Mouse (Mus musculus) cerebellum, adult 11-12 months (tissue): ENCODE data around the gene Esyt1.
"Not testable (repeated sequence)": the region's sequence is repeated elsewhere in the genome, so short reads cannot be mapped to it uniquely, and the experiment has no call there.

Experiments
- DNase-seq: peaks from one replicate; pipeline ENCODE4 v3.0.0; 2022

Esyt1 gene

DNA sequence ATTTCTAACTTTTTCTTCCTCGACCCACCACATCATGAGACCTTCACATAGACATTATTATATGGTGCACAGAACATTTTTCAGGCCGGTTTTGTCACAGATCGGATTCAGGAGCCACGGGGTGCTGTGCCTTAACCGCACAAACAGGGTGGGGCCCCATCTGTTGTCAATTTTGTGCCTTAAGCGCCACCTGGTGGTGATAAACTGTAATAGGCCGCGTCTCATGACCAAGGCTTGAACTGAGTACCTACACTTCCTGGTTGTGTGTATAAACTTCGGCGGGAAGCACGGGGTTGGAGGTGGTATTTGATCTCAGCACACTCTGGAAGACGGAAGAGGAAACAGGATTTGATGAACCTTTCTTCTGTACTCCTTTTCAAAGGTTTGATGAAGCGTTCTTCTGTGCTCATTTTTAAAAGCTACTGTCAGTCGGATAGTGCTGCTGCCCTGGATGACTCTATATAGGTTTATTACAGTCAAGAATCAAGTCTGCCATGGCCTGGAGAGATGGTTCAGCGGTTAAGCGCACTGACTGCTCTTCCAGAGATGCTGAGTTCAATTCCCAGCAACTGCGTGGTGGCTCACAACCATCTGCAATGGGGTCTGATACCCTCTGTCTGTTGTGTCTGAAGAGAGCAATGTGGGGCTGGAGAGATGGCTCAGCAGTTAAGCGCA lies 10.7 kb upstream of the Esyt1 start:
- DNase-seq, result peak; percentile 87

GRCm38 (mm10) chr10:128535624-128536265 lies 10.1 kb upstream of the Esyt1 start:
- DNase-seq, result no peak

DNA sequence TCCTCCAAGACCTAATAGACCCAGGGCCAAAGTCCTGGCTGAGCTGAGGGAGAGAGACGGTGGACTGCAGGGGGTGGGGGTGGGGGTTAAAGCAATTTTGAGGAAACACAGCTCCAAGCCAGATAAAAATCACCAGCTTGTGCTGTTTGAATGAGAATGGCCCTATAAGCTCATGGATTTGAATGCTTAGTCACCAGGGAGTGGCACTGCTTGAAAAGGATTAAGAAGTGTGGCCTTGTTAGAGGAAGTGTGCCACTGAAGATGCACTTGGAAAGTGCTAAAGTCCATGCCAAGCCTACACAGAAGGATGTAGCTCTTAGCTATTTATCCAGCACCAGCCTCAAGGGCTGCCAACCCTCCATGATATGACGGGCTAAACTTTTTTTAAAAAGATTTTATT lies 9.5 kb upstream of the Esyt1 start:
- DNase-seq, result no peak

DNA sequence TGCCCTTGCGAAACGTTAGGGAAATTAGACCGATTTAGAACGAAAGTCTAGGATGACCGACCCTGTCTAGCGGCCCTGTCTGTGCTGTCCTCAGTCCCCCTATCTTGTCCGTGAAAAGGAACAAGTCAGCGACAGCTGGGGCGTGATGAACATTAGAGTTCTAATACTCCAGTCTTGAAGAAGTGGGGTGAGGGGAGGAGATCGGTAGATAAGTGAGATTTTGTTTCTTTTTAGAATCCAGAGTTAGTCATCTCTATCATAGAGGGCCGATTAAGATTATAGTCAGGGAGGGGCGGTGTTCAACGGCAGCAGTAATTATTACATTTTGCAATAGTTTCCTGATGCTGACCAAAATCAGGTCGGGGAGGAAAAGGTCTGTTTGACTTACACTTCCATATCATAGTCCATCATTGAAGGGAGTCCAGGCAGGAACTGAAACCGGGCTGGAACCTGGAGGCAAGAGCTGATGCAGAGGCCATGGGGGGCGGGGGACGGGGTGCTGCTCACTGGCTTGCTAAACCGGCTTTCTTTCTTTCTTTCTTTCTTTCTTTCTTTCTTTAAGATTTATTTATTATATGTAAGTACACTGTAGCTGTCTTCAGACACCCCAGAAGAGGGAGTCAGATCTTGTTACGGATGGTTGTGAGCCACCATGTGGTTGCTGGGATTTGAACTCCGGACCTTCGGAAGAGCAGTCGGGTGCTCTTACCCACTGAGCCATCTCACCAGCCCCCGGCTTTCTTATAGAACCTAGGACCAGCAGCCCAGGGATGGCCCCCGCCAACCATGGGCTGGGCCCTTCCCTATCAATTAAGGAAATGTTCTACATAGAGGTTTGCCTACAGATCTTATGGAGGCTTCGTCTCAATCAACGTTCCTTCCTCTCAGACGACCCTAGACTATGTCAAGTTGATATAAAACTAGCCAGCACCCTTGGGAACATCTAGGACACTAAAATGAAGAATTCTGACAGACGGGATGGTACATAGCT lies 990 bp upstream of the Esyt1 start:
- DNase-seq, result no peak

- DNase-seq, result peak; percentile 55
Measured at GRCm38 (mm10) chr10:128524732-128525662, 674 bp downstream of the Esyt1 start.

GRCm38 (mm10) chr10:128524111-128524731 lies 1.4 kb downstream of the Esyt1 start:
- DNase-seq, result no peak

DNA sequence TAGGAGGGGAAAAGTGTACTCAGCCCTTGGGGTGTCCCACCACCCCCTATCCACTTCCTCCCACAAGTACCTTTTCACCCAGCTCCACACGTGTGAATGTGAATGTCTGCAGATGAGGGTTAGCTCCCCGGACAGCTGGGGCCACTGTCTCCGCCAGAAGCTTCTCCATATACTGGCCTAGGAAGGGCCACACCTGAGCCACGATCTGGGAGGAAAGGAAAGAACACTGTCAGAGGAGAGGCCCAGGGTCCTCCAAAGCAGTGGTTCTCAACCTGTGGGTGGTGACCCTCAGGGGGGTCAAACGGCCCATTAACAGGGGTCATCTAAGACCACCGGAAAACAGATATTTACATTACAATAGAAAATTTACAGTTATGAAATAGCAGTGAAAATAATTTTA lies 3.3 kb downstream of the Esyt1 start:
- no peak for DNase-seq

DNA sequence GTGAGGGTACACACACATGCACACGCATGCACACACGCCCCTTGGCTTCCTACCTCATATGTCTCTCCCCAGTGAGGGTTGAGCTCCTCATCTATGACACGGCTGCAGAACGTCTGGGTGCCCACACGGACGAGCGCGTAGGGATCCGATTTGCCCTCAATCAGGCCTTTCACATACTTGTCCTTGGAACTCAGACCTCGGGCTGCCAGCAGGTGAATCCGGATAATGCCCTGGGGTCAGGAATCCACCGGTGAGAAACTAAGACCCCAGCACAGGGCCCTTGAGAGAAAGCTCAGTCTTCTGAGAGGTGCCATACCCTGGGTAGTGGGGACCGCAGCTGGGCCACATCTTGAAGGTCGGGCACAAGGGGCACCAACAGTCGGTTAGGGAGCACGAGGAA lies 5.1 kb downstream of the Esyt1 start:
- DNase-seq, result no peak

DNA sequence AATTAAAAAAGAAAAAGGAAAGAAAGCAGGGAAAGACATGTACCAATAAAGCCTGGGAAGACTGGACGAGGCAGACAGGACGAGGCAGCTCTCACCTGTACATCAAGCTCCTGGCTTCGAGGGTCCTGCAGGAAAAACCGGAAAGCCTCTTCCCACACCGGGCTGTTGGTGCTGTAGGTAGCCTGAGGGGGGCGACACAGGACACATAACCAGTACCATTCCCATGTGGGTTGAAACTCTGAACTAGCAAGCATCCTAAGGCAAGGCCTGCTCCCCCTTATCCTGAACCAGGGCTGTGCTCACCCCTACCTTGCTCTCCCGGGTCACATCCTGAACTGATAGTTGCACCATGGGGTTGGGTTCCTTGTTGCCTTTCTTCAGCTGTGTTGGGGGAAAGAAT lies 6.8 kb downstream of the Esyt1 start:
- peak; percentile 65 for DNase-seq

DNA sequence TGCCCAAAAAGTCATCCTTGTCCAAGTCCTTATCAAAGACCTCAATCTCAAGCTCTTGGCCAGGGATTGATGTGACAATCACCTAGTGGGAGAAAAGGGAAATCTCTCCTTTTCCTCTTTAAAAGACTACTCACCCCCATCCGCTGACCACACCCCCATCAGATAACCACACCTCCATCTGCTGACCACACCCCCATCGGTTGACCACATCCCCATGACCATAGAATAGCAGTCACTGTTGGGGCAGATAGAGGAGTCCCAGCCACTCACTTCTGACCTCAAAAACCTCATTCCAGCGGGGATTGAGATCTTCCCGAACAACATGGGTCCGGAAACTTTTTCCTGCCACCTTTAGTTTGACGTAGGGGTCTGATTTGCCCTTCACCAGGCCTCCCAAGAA lies 9.0 kb downstream of the Esyt1 start:
- no peak for DNase-seq

DNA sequence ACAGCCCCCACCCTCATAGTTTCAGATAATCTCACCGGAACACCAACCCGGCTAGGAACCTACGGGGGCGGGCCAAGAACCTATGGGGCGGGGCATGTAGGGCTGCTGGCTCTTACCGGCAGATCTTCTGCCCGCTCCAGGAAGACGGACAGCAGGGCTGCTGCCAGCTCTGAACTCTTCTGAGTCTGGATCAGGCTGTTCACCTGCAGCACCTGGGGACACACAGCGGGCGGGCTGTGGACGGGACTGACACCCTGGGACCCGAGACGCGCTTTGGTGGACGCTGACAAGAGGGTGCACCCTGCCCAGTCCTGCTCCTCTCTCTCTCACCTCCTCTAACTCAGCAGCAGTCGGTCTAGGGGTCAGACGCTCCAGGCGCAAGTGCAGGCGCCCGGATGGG lies 9.6 kb downstream of the Esyt1 start:
- no peak for DNase-seq

DNA sequence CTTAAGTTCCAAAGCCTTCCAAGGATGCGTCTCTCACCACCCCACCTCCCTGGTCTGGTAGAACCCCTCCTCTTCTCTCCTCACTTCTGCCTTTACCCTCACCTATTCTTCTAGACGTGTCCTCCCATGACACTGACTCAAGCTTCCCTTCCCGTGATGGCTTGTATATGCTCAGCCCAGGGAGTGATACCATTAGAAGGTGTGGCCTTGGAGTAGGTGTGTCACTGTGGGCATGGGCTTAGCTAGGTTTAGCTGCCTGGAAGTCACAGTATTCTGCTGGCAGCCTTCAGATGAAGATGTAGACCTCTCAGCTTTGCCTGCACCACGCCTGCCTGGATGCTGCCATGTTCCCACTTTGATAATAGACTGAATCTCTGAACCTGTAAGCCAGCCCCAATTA lies 10.6 kb downstream of the Esyt1 start:
- no peak for DNase-seq

- DNase-seq, result no peak
Measured at GRCm38 (mm10) chr10:128511761-128512160, 13.9 kb downstream of the Esyt1 start.

GRCm38 (mm10) chr10:128511189-128511588 lies 14.5 kb downstream of the Esyt1 start:
- DNase-seq, result no peak

DNA sequence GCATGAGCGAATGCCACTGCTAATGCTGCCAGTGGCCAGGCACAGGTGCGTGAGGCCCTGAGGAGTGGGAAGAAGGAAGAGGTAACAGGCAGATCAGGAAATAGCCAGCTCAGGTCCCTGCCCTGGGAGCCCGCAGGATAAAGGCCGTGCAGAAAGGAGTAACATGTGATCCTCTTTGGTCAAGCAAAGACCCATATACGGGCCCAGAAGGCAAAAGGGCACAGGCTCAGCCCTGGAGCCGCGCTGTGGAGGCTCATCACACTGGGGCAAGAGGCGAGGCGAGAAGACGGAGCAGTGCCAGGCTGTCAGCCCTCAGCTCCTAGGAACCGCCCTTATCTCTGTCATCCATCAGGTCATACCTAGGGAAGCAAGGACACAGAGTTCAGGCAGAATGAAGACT lies 15.4 kb downstream of the Esyt1 start:
- no peak for DNase-seq

DNA sequence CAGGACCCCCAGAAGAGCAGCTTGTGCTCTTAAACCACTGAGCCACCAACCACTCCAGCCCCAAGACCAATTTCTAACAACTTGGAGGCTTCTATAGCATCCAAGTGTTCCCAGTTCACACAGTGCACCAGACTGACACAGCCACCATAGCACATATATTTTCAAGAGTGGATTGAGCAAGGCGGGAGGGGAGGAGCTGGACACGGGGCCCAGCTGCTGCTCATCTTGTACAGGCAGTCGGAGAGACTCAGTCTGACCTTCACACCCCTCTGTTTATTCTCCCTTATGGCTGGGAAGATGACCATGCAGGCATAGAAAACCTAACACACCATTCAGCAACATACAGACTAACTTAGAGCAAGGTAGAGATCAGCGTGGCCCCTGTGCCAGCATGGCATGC lies 15.8 kb downstream of the Esyt1 start:
- no peak for DNase-seq

GRCm38 (mm10) chr10:128509203-128509602 lies 16.5 kb downstream of the Esyt1 start:
- DNase-seq, result no peak

DNA sequence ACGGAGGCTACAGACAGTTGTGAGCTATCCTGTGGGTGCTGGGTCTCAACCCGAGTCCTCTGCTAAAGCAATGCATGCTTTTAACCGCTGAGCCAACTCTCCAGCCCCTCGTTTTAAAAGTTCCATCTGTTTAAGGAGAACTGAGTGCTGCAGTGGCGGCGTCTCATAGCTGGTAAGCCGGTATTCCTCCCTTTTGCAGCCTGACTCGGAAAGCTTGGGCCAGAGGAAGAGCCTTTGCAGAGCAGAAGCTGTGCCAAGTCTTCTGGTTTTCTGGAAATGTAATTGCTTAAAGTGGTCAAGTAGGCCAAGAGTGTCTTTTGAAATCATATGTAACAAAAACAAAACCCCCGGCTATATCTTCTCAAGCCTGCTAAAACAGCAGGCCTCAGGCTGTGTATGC lies 17.4 kb downstream of the Esyt1 start:
- DNase-seq, result no peak

DNA sequence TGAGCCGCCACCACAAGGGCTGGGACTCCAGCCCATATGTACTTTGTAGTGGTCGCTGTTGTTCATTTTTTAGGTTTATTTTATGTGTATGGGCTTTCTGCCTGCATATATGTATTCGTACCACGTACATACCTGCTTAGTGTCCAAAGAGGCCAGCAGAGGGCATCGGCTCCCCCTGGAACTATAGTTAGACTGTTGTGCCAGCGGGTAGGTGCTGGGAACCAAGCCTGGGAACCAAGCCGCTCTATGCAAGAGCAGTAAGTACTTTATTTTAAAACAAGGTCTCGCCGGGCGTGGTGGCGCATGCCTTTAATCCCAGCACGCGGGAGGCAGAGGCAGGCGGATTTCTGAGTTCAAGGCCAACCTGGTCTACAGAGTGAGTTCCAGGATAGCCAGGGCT lies 19.7 kb downstream of the Esyt1 start:
- DNase-seq, result no peak

DNA sequence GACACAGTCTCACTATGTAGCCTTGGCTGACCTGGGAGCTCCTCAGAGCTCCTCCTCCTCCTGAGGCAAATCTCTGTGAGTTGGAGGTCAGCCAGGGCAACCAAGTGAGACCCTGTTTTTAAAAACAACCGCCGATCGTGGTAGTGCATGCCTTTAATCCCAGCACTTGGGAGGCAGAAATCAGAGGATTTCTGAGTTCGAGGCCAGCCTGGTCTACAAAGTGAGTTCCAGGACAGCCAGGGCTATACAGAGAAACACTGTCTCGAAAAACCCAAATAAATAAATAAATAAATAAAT lies 20.4 kb downstream of the Esyt1 start:
- DNase-seq, result not testable (repeated sequence)

- DNase-seq, result no peak
Measured at GRCm38 (mm10) chr10:128504641-128505370, 20.9 kb downstream of the Esyt1 start.

DNA sequence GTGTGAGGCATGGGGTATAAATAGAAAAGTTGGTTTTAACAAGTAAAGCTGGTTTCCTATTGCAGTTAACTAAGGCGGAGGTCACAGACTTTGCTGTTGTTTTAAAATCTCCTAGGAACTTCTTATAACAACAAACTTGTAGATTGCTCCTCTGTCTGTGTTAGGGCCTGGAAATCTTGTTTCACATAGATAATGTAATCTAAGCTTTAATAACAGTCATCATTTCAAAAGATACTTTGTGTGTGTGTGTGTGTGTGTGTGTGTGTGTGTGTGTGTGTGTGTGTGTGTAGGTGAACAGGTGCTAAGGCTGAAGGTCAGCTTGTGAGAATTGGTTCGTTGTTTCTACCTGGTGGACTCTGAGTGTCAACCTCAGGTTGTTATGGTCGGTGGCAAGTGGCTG lies 21.7 kb downstream of the Esyt1 start:
- DNase-seq, result no peak
